Mouse (Mus musculus) G1E-ER4 (cell line): ENCODE data around the gene Fam208a. TPM values are rescaled to one million over a fixed set of nuclear protein-coding genes. Genes with fewer than 3 reads are reported as not detected.
A peak's percentile ranks its signal among the peaks of the same experiment; 100 is the strongest.

ENCODE experiments used
- GATA1 ChIP-seq: IDR thresholded peaks from one replicate; pipeline ENCODE4 v1.8.0; 2012; ENCODE audit warnings: low read length, inconsistent platforms
- polyA plus RNA-seq: library from polyadenylated mRNA; stranded (reverse); fragments of >175 nt; gene quantifications from 2 replicates; pipeline ENCODE4 v1.2.3, GENCODE M21; 2012

Fam208a gene
- polyA plus RNA-seq, 1 experiment = 5.1 TPM

GRCm38 (mm10) chr14:27405452-27405851, 23.2 kb upstream of the Fam208a start:
- TF ChIP-seq GATA1 = no peak

- no peak for TF ChIP-seq GATA1
Measured at GRCm38 (mm10) chr14:27405947-27406346, 22.7 kb upstream of the Fam208a start.

GRCm38 (mm10) chr14:27408240-27408639, 20.4 kb upstream of the Fam208a start:
- no peak for TF ChIP-seq GATA1

GRCm38 (mm10) chr14:27409662-27410061, 19.0 kb upstream of the Fam208a start:
- TF ChIP-seq GATA1 = peak; percentile 38

- no peak for TF ChIP-seq GATA1
Measured at GRCm38 (mm10) chr14:27411492-27411891, 17.1 kb upstream of the Fam208a start.

GRCm38 (mm10) chr14:27412699-27413098, 15.9 kb upstream of the Fam208a start:
- no peak for TF ChIP-seq GATA1

- no peak for TF ChIP-seq GATA1
Measured at GRCm38 (mm10) chr14:27413961-27414360, 14.7 kb upstream of the Fam208a start.

GRCm38 (mm10) chr14:27420816-27421215, 7.8 kb upstream of the Fam208a start:
- TF ChIP-seq GATA1 = no peak

- no peak for TF ChIP-seq GATA1
Measured at GRCm38 (mm10) chr14:27422301-27422700, 6.3 kb upstream of the Fam208a start.

- no peak for TF ChIP-seq GATA1
Measured at GRCm38 (mm10) chr14:27428973-27429711, 508 bp downstream of the Fam208a start.

- no peak for TF ChIP-seq GATA1
Measured at GRCm38 (mm10) chr14:27430280-27430679, 1.6 kb downstream of the Fam208a start.

- TF ChIP-seq GATA1 = no peak
Measured at GRCm38 (mm10) chr14:27432064-27432463, 3.4 kb downstream of the Fam208a start.

- TF ChIP-seq GATA1 = no peak
Measured at GRCm38 (mm10) chr14:27436116-27436515, 7.5 kb downstream of the Fam208a start.

GRCm38 (mm10) chr14:27436826-27437225, 8.2 kb downstream of the Fam208a start:
- TF ChIP-seq GATA1 = no peak

GRCm38 (mm10) chr14:27440921-27441320, 12.3 kb downstream of the Fam208a start:
- TF ChIP-seq GATA1 = no peak

- no peak for TF ChIP-seq GATA1
Measured at GRCm38 (mm10) chr14:27444851-27445281, 16.2 kb downstream of the Fam208a start.

GRCm38 (mm10) chr14:27446963-27447362, 18.3 kb downstream of the Fam208a start:
- no peak for TF ChIP-seq GATA1
